Mouse (Mus musculus) neural tube, embryonic 14.5 days (tissue): Measurements from ENCODE around the gene Olfr1416. TPM values are rescaled to one million over a fixed set of nuclear protein-coding genes. Genes with fewer than 3 reads are reported as not detected.
"Not testable (repeated sequence)": the region's sequence is repeated elsewhere in the genome, so short reads cannot be mapped to it uniquely, and the experiment has no call there.

ENCODE experiments used
- ATAC-seq: fragments of 200-750 bp; cut with Nextera tagmentation; 2 replicates; pipeline ENCODE4 v1.8.0; 2017; ENCODE audit warnings: low read depth, mild to moderate bottlenecking, moderate TSS enrichment, moderate library complexity
- H3K27ac ChIP-seq: fragments of 300-500 bp; sonication (generic); 2 replicates; pipeline ENCODE4 v1.5.1; 2014; ENCODE audit warnings: low read depth, mild to moderate bottlenecking, control low read depth, low read length, moderate library complexity, mixed read lengths
- H3K27me3 ChIP-seq: fragments of 300-500 bp; sonication (generic); 2 replicates; pipeline ENCODE4 v1.6.1; 2014; ENCODE audit warnings: low read length; ENCODE audit not compliant: control insufficient read depth, insufficient read depth
- H3K36me3 ChIP-seq: fragments of 300-500 bp; sonication (generic); 2 replicates; pipeline ENCODE4 v1.6.1; 2014; ENCODE audit warnings: low read length, mixed read lengths; ENCODE audit not compliant: control insufficient read depth, insufficient read depth
- H3K4me1 ChIP-seq: fragments of 300-500 bp; sonication (generic); 2 replicates; pipeline ENCODE4 v1.6.1; 2014; ENCODE audit warnings: low read length; ENCODE audit not compliant: control insufficient read depth, insufficient read depth
- H3K4me2 ChIP-seq: fragments of 300-500 bp; sonication (generic); 2 replicates; pipeline ENCODE4 v1.6.1; 2014; ENCODE audit warnings: mild to moderate bottlenecking, low read depth, low read length, control low read depth
- H3K4me3 ChIP-seq: fragments of 300-500 bp; sonication (generic); 2 replicates; pipeline ENCODE4 v1.5.1; 2014; ENCODE audit warnings: low read depth, low read length, control low read depth, mixed read lengths
- H3K9ac ChIP-seq: fragments of 300-500 bp; sonication (generic); replicated peaks from 2 replicates; pipeline ENCODE4 v1.6.1; 2014; ENCODE audit warnings: low read depth, mild to moderate bottlenecking, control low read depth, low read length, mixed read lengths
- H3K9me3 ChIP-seq: fragments of 300-500 bp; sonication (generic); 2 replicates; pipeline ENCODE4 v1.6.1; 2016; ENCODE audit warnings: low read length; ENCODE audit not compliant: control insufficient read depth
- WGBS: fragments of 180-500 bp; shearing (Covaris S2); extraction: QIAGEN DNeasy Blood & Tissue Kit; methylation state at CpG from one replicate; pipeline ENCODE4 v1.1.7; 2014; 5-methylcytosine and 5-hydroxymethylcytosine counted together
- polyA plus RNA-seq: library from polyadenylated mRNA; unstranded; fragments of >200 nt; fragmentation: Nextera tagmentation; extraction: Ambion mirVana; gene quantifications from 2 replicates; pipeline ENCODE4 v1.2.1, GENCODE M21; 2014

The Olfr1416 gene
- polyA plus RNA-seq, result not detected in 2 replicates

- ATAC-seq, result no peak
- no peak within 1 kb of the TSS for H3K4me2 ChIP-seq
- no peaks in the 10 kb centered on the region for H3K27me3 ChIP-seq
- no peak within 1 kb of the TSS for H3K4me3 ChIP-seq
- no peak within 1 kb of the TSS for H3K27ac ChIP-seq
- H3K9me3 ChIP-seq, result no peaks in the 10 kb centered on the region
- H3K4me1 ChIP-seq, result no peaks in the 10 kb centered on the region
- no peak within 1 kb of the TSS for H3K9ac ChIP-seq
- no peaks in the 10 kb centered on the region for H3K36me3 ChIP-seq
Measured at GRCm38 (mm10) chr1:92485013-92485412, at the start of gene Olfr1416. Gene Olfr1416 (minus strand): TSS chr1:92485113.

GRCm38 (mm10) chr1:92523764-92524163 is 38.9 kb upstream of the Olfr1416 start:
- Histone ChIP-seq H3K9me3 (no peaks in the 10 kb centered on the region), H3K4me3 (no peak overlapping the region), H3K4me2 (no peak overlapping the region), H3K27ac (no peak overlapping the region), H3K27me3 (no peaks in the 10 kb centered on the region), H3K9ac (no peak overlapping the region), H3K4me1 (no peaks in the 10 kb centered on the region), H3K36me3 (no peaks in the 10 kb centered on the region)
- 83% methylated on average over 3 of the region's 3 CpGs for WGBS
- no peak for ATAC-seq

DNA sequence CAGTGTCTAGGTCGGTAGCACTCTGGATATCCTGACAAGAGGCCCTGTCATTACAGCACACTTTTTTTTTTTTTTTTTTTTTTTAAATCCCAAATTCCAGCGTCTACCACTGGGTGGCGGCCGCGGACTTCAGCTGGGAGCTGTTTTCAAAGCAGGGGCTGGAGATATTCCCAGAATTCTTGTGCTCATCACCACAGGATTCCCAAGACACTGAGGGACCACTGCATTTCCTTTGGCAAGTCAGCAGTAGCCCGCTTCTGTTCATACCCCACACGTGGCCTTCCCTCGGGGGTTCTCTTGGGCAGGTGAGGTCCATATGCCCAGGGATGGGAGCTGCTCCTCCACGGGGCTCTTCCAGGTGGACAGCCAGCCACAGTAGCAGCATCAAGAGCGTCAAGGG is 36.5 kb upstream of the Olfr1416 start:
- Histone ChIP-seq H3K4me1 (no peaks in the 10 kb centered on the region), H3K36me3 (no peaks in the 10 kb centered on the region), H3K27ac (no peak overlapping the region), H3K27me3 (no peaks in the 10 kb centered on the region), H3K4me2 (no peak overlapping the region), H3K9me3 (no peaks in the 10 kb centered on the region), H3K9ac (no peak overlapping the region), H3K4me3 (no peak overlapping the region)
- ATAC-seq, result peak; percentile 61; the same call in 1 of the 2 replicates
- 17% methylated on average over 10 of the region's 10 CpGs for WGBS

DNA sequence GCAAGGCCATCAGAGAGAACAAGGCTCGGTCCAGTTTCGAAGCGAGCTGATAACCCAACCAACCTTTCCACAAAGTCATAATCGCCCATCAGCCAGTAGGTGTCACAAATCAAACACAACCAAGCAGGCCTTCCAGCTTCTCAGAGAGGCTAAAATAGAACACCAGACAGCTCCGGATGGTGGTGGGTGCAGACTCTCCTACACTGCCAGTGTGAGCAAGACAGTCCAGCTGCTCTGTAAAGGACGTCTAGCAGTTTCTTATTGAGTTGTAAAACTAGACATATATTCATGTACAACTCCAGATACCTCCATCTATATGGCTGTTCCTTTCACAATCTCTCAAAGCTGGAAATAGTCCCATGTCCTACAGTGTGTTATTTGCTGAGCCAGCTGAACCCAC is 34.1 kb upstream of the Olfr1416 start:
- Histone ChIP-seq H3K27me3 (no peaks in the 10 kb centered on the region), H3K36me3 (no peaks in the 10 kb centered on the region), H3K27ac (no peak overlapping the region), H3K4me1 (no peaks in the 10 kb centered on the region), H3K4me3 (no peak overlapping the region), H3K9me3 (no peaks in the 10 kb centered on the region), H3K9ac (no peak overlapping the region), H3K4me2 (no peak overlapping the region)
- ATAC-seq, result no peak
- WGBS, result 95% methylated on average over 6 of the region's 6 CpGs

- Histone ChIP-seq H3K4me3 (no peak within 1 kb of the TSS), H3K27me3 (no peaks in the 10 kb centered on the region), H3K9me3 (no peaks in the 10 kb centered on the region), H3K9ac (no peak within 1 kb of the TSS), H3K4me1 (no peaks in the 10 kb centered on the region), H3K27ac (no peak within 1 kb of the TSS), H3K4me2 (no peak within 1 kb of the TSS), H3K36me3 (no peaks in the 10 kb centered on the region)
- no peak for ATAC-seq
- WGBS, result 88% methylated on average over 3 of the region's 3 CpGs
Measured at GRCm38 (mm10) chr1:92518561-92518960, 33.6 kb upstream of the Olfr1416 start, which contains the start of gene Olfr1414. Gene Olfr1414 (minus strand): TSS chr1:92518661.

- no peaks in the 10 kb centered on the region for H3K27me3 ChIP-seq
- H3K27ac ChIP-seq, result no peak overlapping the region
- H3K4me3 ChIP-seq, result no peak overlapping the region
- whole genome bisulfite sequencing, result 89% methylated on average over 11 of the region's 11 CpGs
- no peak overlapping the region for H3K9ac ChIP-seq
- H3K9me3 ChIP-seq, result no peaks in the 10 kb centered on the region
- no peak for ATAC-seq
- H3K36me3 ChIP-seq, result no peaks in the 10 kb centered on the region
- H3K4me2 ChIP-seq, result no peak overlapping the region
- no peaks in the 10 kb centered on the region for H3K4me1 ChIP-seq
Measured at GRCm38 (mm10) chr1:92515390-92515789, 30.5 kb upstream of the Olfr1416 start.

DNA sequence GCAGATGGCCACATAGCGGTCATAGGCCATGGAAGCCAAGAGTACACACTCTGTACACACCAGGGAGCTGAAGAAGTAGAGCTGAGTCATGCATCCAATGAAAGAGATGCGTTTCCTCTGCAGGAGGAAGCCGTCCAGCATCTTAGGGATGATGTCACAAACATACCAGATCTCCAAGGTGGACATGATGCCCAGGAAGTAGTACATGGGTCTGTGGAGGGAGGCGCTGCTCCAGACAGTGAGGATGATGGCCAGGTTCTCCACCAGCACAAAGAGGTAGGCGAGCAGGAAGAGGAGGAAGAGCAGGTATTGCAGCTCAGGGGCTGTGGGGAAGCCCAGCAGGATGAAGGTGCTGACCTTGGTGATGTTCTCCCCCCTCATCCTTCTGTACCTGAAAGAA is 26.7 kb upstream of the Olfr1416 start:
- 92% methylated on average over 4 of the region's 5 CpGs for WGBS
- H3K27me3 ChIP-seq, H3K4me2 ChIP-seq, H3K4me3 ChIP-seq, H3K4me1 ChIP-seq, H3K27ac ChIP-seq, H3K36me3 ChIP-seq, ATAC-seq, H3K9ac ChIP-seq, H3K9me3 ChIP-seq: not testable (repeated sequence)

DNA sequence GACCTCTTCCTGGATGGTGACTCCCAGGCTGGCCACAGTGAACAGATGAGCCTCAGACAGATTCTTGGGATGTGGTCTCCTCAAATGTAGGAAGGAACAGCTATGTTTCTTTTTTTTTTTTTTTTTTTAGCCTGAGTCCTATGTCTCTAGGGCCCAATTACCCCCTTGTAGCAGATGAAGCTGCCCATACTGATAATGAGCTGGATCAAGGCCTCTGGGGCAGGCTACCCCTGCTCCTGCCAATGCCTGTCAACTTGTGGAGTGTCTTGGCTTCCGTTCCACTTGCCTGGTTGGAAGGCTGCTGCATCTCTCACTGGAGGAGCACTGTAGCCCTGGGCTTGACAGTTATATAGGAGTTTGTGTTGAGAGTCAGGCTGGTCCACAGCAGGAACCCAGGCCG is 11.1 kb upstream of the Olfr1416 start, which contains the start of gene Olfr1415:
Gene Olfr1415 (minus strand): TSS at position 101 of the 400 bp plus-strand sequence.
- Histone ChIP-seq H3K27me3 (no peaks in the 10 kb centered on the region), H3K36me3 (no peaks in the 10 kb centered on the region), H3K4me3 (no peak within 1 kb of the TSS), H3K4me2 (no peak within 1 kb of the TSS), H3K9ac (no peak within 1 kb of the TSS), H3K9me3 (no peaks in the 10 kb centered on the region), H3K4me1 (no peaks in the 10 kb centered on the region), H3K27ac (no peak within 1 kb of the TSS)
- WGBS, result 84% methylated on average over 2 of the region's 2 CpGs
- no peak for ATAC-seq

DNA sequence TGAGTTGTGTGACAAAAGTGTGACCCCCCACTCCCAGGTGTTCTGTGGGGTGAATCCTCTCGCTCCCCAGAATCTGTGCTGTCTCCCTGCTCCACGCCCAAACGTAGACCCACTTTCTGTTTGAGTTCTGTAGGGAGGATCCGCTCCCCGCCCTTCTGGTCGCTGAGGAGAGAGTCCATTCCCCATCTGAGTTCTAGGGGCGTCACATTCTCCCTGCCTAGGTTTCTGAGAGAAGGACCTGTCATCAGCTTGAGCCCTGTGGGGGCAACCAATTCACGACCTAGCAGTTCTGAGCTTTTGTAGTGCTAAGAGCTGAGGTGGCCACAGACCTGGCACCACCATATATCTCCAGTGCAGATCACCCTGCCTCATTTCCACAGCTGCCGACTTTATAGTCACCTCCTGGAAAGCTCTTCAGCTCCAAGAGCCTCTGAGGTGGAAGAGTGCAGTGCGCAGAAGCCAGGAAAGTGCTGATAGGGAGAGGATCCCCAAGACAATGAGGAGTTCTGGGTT is 10.8 kb downstream of the Olfr1416 start:
- Histone ChIP-seq H3K4me3 (peak overlapping the region; percentile 85), H3K4me2 (peak overlapping the region; percentile 93), H3K27me3 (peaks cover 3% of the 10 kb centered on the region; the same call in 1 of the 2 replicates), H3K36me3 (peaks cover 15% of the 10 kb centered on the region), H3K9ac (peak overlapping the region; percentile 82; the same call in 1 of the 2 replicates), H3K27ac (0 out of 2 replicates have a peak overlapping the region, but pooled peaks have one; percentile 34), H3K9me3 (no peaks in the 10 kb centered on the region), H3K4me1 (peaks cover 5% of the 10 kb centered on the region)
- WGBS, result 3% methylated on average over 10 of the region's 10 CpGs
- peak; percentile 74 for ATAC-seq
